Mouse (Mus musculus) ES-E14 (cell line): Measurements from ENCODE around the gene Rora. TPM values are rescaled to one million over a fixed set of nuclear protein-coding genes. Genes with fewer than 3 reads are reported as not detected.
A peak's percentile ranks its signal among the peaks of the same experiment; 100 is the strongest.

Experiments used
- DNase-seq: peaks from one replicate; pipeline ENCODE4 v3.0.0-alpha.2; 2013; ENCODE audit warnings: low read depth, low spot score
- H3K27ac ChIP-seq: 2 replicates; pipeline ENCODE4 v1.5.1; 2012; ENCODE audit warnings: low read depth, mild to moderate bottlenecking, low read length, moderate library complexity, mixed read lengths; ENCODE audit not compliant: poor library complexity, insufficient read depth, severe bottlenecking
- H3K36me3 ChIP-seq: 2 replicates; pipeline ENCODE4 v1.6.1; 2012; ENCODE audit warnings: mild to moderate bottlenecking, low read length, moderate library complexity, mixed read lengths; ENCODE audit not compliant: control insufficient read depth, poor library complexity, insufficient read depth, severe bottlenecking
- H3K4me1 ChIP-seq, 2 experiments: fragments of 150-350 bp in 1 of 2; sonication (generic) in 1 of 2; 2 replicates each; pipeline ENCODE4 v1.6.1; 2012; ENCODE audit warnings: low read length in 2 of 2, mild to moderate bottlenecking in 1 of 2, mixed read lengths in 1 of 2; ENCODE audit not compliant: control insufficient read depth in 2 of 2, insufficient read depth in 2 of 2, poor library complexity in 1 of 2
- H3K4me3 ChIP-seq, 2 experiments: fragments of 150-350 bp in 1 of 2; sonication (generic) in 1 of 2; 2 replicates each; pipeline ENCODE4 v1.5.1; 2012; ENCODE audit warnings: low read length in 2 of 2, low read depth in 1 of 2, mild to moderate bottlenecking in 1 of 2, mixed read lengths in 1 of 2; ENCODE audit not compliant: insufficient read depth in 1 of 2, poor library complexity in 1 of 2, severe bottlenecking in 1 of 2
- H3K9ac ChIP-seq: 2 replicates; pipeline ENCODE4 v1.6.1; 2012; ENCODE audit warnings: low read depth, mild to moderate bottlenecking, low read length, mixed read lengths; ENCODE audit not compliant: poor library complexity, insufficient read depth, severe bottlenecking
- H3K9me3 ChIP-seq: fragments of 150-350 bp; sonication (generic); 2 replicates; pipeline ENCODE4 v1.6.1; 2012; ENCODE audit warnings: low read depth, mild to moderate bottlenecking, low read length; ENCODE audit not compliant: control insufficient read depth, insufficient read depth
- CHD2 ChIP-seq: IDR thresholded peaks from 2 replicates; pipeline ENCODE4 v1.6.1; 2014; ENCODE audit warnings: mild to moderate bottlenecking, low read depth, low read length, inconsistent platforms
- HCFC1 ChIP-seq: IDR thresholded peaks from 2 replicates; pipeline ENCODE4 v1.6.1; 2012; ENCODE audit warnings: low read length, inconsistent platforms, borderline replicate concordance; ENCODE audit not compliant: insufficient read depth
- MAFK ChIP-seq: IDR thresholded peaks from 2 replicates; pipeline ENCODE4 v1.6.1; 2014; ENCODE audit warnings: mild to moderate bottlenecking, low read depth, low read length, inconsistent platforms; ENCODE audit not compliant: insufficient read depth
- ZC3H11A ChIP-seq: IDR thresholded peaks from 2 replicates; pipeline ENCODE4 v1.6.1; 2012; ENCODE audit warnings: low read depth, mild to moderate bottlenecking, inconsistent platforms, low read length, borderline replicate concordance
- ZNF384 ChIP-seq: IDR thresholded peaks from 2 replicates; pipeline ENCODE4 v1.6.1; 2012; ENCODE audit warnings: low read depth, low read length, inconsistent platforms
- in situ Hi-C, 2 experiments: fragments of 600-800 bp; cut with MboI; formaldehyde crosslinking; loops; one replicate each; pipeline ENCODE4 v1.15.1; 2025; ENCODE audit warnings: low sequenced_read_pairs in 2 of 2, inconsistent platforms in 1 of 2; ENCODE audit not compliant: unreplicated experiment in 2 of 2
- total RNA-seq: library from RNA; depleted of rRNA; stranded (reverse); fragments of 300-350 nt; gene quantifications from 2 replicates; pipeline ENCODE4 v1.2.3, GENCODE M21; 2012

Gene Rora
- total RNA-seq, 1 experiment = 2.1 TPM

GRCm38 (mm10) chr9:69357834-69358233 is 704.2 kb downstream of the Rora start:
- H3K27ac ChIP-seq = no peak overlapping the region
- no peak overlapping the region for H3K4me3 ChIP-seq
- no peaks in the 10 kb centered on the region for H3K9me3 ChIP-seq
- H3K36me3 ChIP-seq = no peaks in the 10 kb centered on the region
- TF ChIP-seq ZC3H11A (peak; percentile 73; the same call in 1 of the 2 replicates), ZNF384 (no peak)
- in situ Hi-C loops = loop anchor here (25.0 kb wide), 1 partner anchor 129 kb away; no protein-coding TSS in a partner anchor
- no peak overlapping the region for H3K9ac ChIP-seq
- H3K4me1 ChIP-seq = no peaks in the 10 kb centered on the region
- peak; percentile 54 for DNase-seq

GRCm38 (mm10) chr9:69358797-69359196 is 705.2 kb downstream of the Rora start:
- in situ Hi-C loops = loop anchor here (25.0 kb wide), 1 partner anchor 129 kb away; no protein-coding TSS in a partner anchor
- no peaks in the 10 kb centered on the region for H3K4me1 ChIP-seq
- no peak overlapping the region for H3K9ac ChIP-seq
- H3K36me3 ChIP-seq = no peaks in the 10 kb centered on the region
- H3K9me3 ChIP-seq = no peaks in the 10 kb centered on the region
- DNase-seq = no peak
- no peak overlapping the region for H3K27ac ChIP-seq
- TF ChIP-seq ZNF384 (no peak), CHD2 (no peak), MAFK (no peak), ZC3H11A (no peak), HCFC1 (no peak)
- no peak overlapping the region for H3K4me3 ChIP-seq

GRCm38 (mm10) chr9:69361951-69362445 is 708.4 kb downstream of the Rora start:
- in situ Hi-C loops = loop anchor here (25.0 kb wide), 1 partner anchor 125 kb away; no protein-coding TSS in a partner anchor
- TF ChIP-seq ZC3H11A (no peak), ZNF384 (no peak), HCFC1 (no peak), MAFK (no peak), CHD2 (no peak)
- H3K4me1 ChIP-seq = no peaks in the 10 kb centered on the region
- no peak overlapping the region for H3K4me3 ChIP-seq
- peaks cover 2% of the 10 kb centered on the region; the same call in 1 of the 2 replicates for H3K36me3 ChIP-seq
- H3K9ac ChIP-seq = no peak overlapping the region
- H3K27ac ChIP-seq = no peak overlapping the region
- H3K9me3 ChIP-seq = no peaks in the 10 kb centered on the region
- no peak for DNase-seq

DNA sequence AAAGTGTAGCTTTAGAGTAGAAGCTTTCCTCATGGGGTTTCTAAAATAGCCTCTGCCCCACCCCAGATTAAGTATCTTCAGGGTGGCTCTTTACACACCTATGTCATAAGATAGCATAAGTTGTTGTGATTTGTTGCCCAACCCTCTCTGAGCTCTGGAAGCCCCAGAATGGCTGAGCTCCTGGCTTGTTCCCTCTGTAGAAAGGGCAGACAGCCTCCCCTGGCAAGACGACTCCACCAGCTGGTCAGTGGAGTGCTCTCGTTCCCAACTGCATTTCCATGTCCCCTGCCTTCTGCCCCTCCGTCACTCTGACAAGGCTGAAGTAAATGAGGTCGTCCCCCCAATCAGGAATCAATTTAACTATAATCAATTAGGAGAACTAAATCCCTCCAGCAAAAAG is 709.2 kb downstream of the Rora start:
- H3K4me3 ChIP-seq = no peak overlapping the region
- no peak for DNase-seq
- no peaks in the 10 kb centered on the region for H3K4me1 ChIP-seq
- H3K9me3 ChIP-seq = no peaks in the 10 kb centered on the region
- no peak for TF ChIP-seq ZC3H11A
- TF ChIP-seq CHD2 = no peak
- TF ChIP-seq MAFK = no peak
- TF ChIP-seq HCFC1 = no peak
- no peak for TF ChIP-seq ZNF384
- in situ Hi-C loops = loop anchor here (25.0 kb wide), 1 partner anchor 125 kb away; no protein-coding TSS in a partner anchor
- H3K36me3 ChIP-seq = peaks cover 2% of the 10 kb centered on the region; the same call in 1 of the 2 replicates
- no peak overlapping the region for H3K27ac ChIP-seq
- no peak overlapping the region for H3K9ac ChIP-seq

DNA sequence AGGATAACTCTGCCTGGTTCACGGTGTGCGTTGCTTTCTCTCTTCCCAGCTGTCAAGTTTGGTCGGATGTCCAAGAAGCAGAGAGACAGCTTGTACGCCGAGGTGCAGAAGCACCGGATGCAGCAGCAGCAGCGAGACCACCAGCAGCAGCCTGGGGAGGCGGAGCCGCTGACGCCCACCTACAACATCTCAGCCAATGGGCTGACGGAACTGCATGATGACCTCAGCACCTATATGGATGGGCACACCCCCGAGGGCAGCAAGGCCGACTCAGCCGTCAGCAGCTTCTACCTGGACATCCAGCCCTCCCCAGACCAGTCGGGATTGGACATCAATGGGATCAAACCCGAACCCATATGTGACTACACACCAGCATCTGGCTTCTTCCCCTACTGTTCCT is 710.5 kb downstream of the Rora start:
- DNase-seq = no peak
- Histone ChIP-seq H3K27ac (no peak overlapping the region), H3K9ac (no peak overlapping the region), H3K36me3 (peaks cover 2% of the 10 kb centered on the region; the same call in 1 of the 2 replicates), H3K4me3 (peak overlapping the region in 1 of 2 experiments; percentile 35; a peak in 1 of 4 replicates), H3K9me3 (no peaks in the 10 kb centered on the region), H3K4me1 (no peaks in the 10 kb centered on the region)
- TF ChIP-seq CHD2 (no peak), MAFK (no peak), HCFC1 (no peak), ZNF384 (no peak), ZC3H11A (no peak)
- in situ Hi-C loops = loop anchor here (25.0 kb wide), 1 partner anchor 123 kb away; no protein-coding TSS in a partner anchor
